Mouse (Mus musculus): ENCODE measurements around the gene Agr2.

DNA sequence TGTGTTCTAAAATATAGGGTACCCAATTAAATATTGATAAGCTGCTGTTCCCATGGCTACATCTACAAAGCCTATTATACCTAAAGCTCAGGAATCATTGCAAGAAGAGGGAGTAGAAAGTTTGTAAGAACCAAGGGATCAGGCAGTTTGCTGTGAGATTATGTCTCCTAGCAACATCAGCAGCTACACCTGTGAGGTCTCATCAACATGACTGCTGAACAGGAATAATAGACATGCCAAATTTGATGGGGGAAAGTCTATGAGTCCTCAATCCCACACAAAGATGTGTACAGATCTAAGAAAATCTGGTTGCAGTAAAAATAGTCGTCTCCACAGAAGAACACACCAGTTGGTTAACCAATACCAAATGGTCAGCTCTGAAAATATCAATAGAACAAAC, 41.0 kb upstream of the Agr2 start:
- TF ChIP-seq GATA1 (IDR thresholded peaks at IDR 0.05; ENCODE audit: low read length) = no peak
- TF ChIP-seq TAL1 (IDR thresholded peaks at IDR 0.05; ENCODE audit: low read length) = no peak

All from erythroblast, embryonic 14.5 days (primary cell).